Mouse (Mus musculus): ENCODE results near the gene Zscan4b. TPM values are rescaled to one million over a fixed set of nuclear protein-coding genes. Genes with fewer than 3 reads are reported as not detected.

Zscan4b gene
- polyA plus RNA-seq (2017; shearing (Covaris generic)): not detected

DNA sequence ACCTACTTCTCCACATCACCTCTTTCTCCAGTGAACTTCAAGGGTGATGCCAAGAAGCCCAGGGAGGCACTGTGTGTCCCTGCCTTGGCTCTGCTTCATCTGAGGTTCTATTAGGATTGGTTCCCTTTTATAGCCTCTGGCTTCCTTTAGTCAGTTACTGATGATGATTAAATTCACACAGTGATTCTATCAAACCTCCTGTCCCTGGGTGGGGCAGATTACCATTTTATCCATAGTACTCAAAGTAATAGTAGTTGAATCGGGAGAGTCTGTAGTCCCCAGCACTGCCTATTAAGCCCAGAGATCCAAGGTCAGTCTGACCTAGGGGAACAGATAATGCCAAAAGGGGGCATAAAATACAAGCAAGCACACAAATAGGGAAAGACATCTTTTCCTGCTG lies at the start of gene Zscan4b:
Gene Zscan4b, minus strand, starts transcription at position 101 of the 400 bp plus-strand sequence.

Other genes with a start within 250 kb of the Zscan4b start
- not detected for gene Nlrp4b, start 217.3 kb downstream of the Zscan4b start, polyA plus RNA-seq (2017; shearing (Covaris generic))
- gene Vmn1r71, start 150.7 kb downstream of the Zscan4b start, polyA plus RNA-seq (2017; shearing (Covaris generic)): not detected
- gene Zscan4c, start 100.7 kb upstream of the Zscan4b start, polyA plus RNA-seq (2017; shearing (Covaris generic)): not detected
- gene Zscan4-ps1, start 164.6 kb upstream of the Zscan4b start, polyA plus RNA-seq (2017; shearing (Covaris generic)): not detected